Mouse (Mus musculus) stomach, postnatal 0 days (tissue): ENCODE data around the gene Tgfbrap1. TPM values are rescaled to one million over a fixed set of nuclear protein-coding genes. Genes with fewer than 3 reads are reported as not detected.

Experiments used
- ATAC-seq: fragments of 200-750 bp; cut with Nextera tagmentation; 2 replicates; pipeline ENCODE4 v1.8.0; 2017; ENCODE audit not compliant: low FRiP score, low TSS enrichment
- DNase-seq: peaks from one replicate; pipeline ENCODE4 v3.0.0-alpha.2; 2016; ENCODE audit warnings: low spot score
- H3K27ac ChIP-seq: fragments of 300-500 bp; sonication (generic); replicated peaks from 2 replicates; pipeline ENCODE4 v1.5.1; 2014; ENCODE audit warnings: mild to moderate bottlenecking, control low read depth
- H3K27me3 ChIP-seq: fragments of 300-500 bp; sonication (generic); 2 replicates; pipeline ENCODE4 v1.6.1; 2014; ENCODE audit warnings: low read length; ENCODE audit not compliant: control insufficient read depth, insufficient read depth
- H3K36me3 ChIP-seq: fragments of 300-500 bp; sonication (generic); 2 replicates; pipeline ENCODE4 v1.6.1; 2014; ENCODE audit warnings: low read length, mixed read lengths; ENCODE audit not compliant: control insufficient read depth, insufficient read depth
- H3K4me1 ChIP-seq: fragments of 300-500 bp; sonication (generic); replicated peaks from 2 replicates; pipeline ENCODE4 v1.6.1; 2014; ENCODE audit warnings: antibody characterized with exemption; ENCODE audit not compliant: control insufficient read depth, insufficient read depth
- H3K4me2 ChIP-seq: fragments of 300-500 bp; sonication (generic); replicated peaks from 2 replicates; pipeline ENCODE4 v1.6.1; 2014; ENCODE audit warnings: low read depth, mild to moderate bottlenecking, control low read depth, moderate library complexity
- H3K4me3 ChIP-seq: fragments of 300-500 bp; sonication (generic); 2 replicates; pipeline ENCODE4 v1.5.1; 2014; ENCODE audit warnings: low read depth, low read length, control low read depth
- H3K9ac ChIP-seq: fragments of 300-500 bp; sonication (generic); 2 replicates; pipeline ENCODE4 v1.6.1; 2014; ENCODE audit warnings: mild to moderate bottlenecking, low read length, control low read depth, mixed read lengths
- H3K9me3 ChIP-seq: fragments of 300-500 bp; sonication (generic); 2 replicates; pipeline ENCODE4 v1.6.1; 2016; ENCODE audit warnings: low read length; ENCODE audit not compliant: control insufficient read depth
- CTCF ChIP-seq: IDR thresholded peaks from 2 replicates; pipeline ENCODE4 v1.5.1; 2016; ENCODE audit warnings: antibody characterized with exemption, low read depth, mild to moderate bottlenecking, moderate library complexity
- EP300 ChIP-seq: optimal IDR thresholded peaks from 2 replicates; pipeline ENCODE3; 2016; ENCODE audit warnings: antibody characterized with exemption
- WGBS: fragments of 180-500 bp; shearing (Covaris S2); extraction: QIAGEN DNeasy Blood & Tissue Kit; methylation state at CpG from one replicate; pipeline ENCODE4 v1.1.7; 2014; 5-methylcytosine and 5-hydroxymethylcytosine counted together
- polyA plus RNA-seq: library from polyadenylated mRNA; unstranded; fragments of >200 nt; fragmentation: Nextera tagmentation; extraction: Ambion mirVana; gene quantifications from 2 replicates; pipeline ENCODE4 v1.2.1, GENCODE M21; 2015

Gene Tgfbrap1
- polyA plus RNA-seq, 1 experiment from 2014 or later, result 4.6 TPM

DNA sequence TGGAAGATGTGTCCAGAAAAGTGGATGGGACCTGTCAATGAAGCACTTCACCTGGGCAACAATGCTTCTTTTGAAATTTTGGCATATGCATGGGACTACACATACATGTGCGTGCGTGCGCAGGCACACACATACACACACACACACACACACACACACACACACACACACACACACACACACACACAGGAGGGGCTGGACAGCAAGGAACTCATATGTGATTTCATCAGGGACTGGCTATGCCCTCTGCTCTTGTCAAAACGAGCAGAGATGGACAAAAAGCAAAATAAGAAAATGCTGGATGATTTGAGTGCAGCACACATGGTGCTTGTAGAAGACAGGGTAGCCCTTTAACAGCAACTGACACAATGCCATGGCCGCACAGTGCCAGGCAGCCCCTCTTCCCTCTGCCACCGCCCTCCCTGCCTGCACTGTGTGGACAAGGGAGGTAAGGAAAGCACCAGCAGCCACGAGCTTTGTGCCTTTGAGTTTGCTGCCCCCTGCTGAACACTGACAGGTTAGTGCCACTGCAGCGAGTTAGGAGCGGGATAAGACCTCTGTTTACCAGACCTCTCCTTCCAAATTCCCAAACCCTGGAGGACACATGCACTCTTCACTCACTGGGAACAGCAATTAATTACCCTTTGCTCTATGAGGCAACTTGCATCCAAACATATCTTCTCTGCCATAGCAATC, 32.7 kb downstream of the Tgfbrap1 start:
- Histone ChIP-seq H3K27ac (no peak overlapping the region), H3K9me3 (no peaks in the 10 kb centered on the region), H3K9ac (no peak overlapping the region), H3K4me1 (no peaks in the 10 kb centered on the region), H3K36me3 (peaks cover under 1% of the 10 kb centered on the region), H3K4me2 (no peak overlapping the region), H3K27me3 (no peaks in the 10 kb centered on the region), H3K4me3 (no peak overlapping the region)
- WGBS, result 52% methylated on average over 9 of the region's 9 CpGs
- DNase-seq (peak; percentile 76), ATAC-seq (peak; percentile 84)
- TF ChIP-seq CTCF (peak; percentile 94), EP300 (no peak)

DNA sequence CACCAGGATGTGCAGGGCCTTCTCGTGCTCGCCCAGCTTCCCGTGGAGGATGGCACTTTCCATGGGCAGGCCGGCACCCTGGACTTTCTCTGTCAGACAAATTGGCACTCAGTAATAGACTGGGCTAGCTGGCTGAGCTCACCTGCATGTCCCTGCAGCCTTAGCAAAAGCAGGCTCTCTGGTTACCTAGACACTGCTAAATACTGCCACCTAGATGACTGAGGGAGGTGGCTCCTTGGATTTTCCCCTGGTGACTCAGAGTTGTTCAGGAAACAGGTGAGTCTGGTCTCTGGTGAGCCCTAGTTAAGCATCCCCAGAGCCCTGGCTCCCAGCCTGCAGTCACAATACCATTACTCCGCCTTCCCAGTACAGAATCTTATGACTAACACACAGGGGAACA, 46.5 kb downstream of the Tgfbrap1 start:
- DNase-seq (peak; percentile 25), ATAC-seq (peak; percentile 75)
- Histone ChIP-seq H3K27me3 (no peaks in the 10 kb centered on the region), H3K9ac (no peak overlapping the region), H3K36me3 (peaks cover 13% of the 10 kb centered on the region), H3K4me1 (no peaks in the 10 kb centered on the region), H3K4me2 (no peak overlapping the region), H3K4me3 (no peak overlapping the region), H3K9me3 (no peaks in the 10 kb centered on the region), H3K27ac (no peak overlapping the region)
- TF ChIP-seq CTCF (peak; percentile 61), EP300 (no peak)
- WGBS, result 86% methylated on average over 5 of the region's 5 CpGs

DNA sequence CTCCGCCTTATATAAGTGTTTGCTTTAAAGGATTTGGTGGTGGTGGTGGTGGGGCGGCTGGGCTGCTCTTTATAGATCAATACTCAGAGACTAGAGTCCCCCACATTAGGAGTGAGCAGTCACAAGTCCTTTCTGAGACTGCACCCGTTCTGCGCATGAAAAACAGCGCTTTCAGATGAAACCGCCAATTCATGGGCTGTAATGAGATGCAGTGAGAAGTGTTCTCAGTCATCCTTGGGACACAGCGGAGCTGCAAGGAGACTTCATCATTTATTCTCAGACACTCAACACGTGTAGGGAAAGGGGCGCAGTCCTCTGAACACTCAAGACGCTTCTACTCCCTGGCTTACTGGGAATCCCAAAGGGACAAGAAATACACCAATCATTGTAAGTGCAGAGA, 50.6 kb downstream of the Tgfbrap1 start:
- no peaks in the 10 kb centered on the region for H3K27me3 ChIP-seq
- H3K4me3 ChIP-seq, result no peak overlapping the region
- H3K9me3 ChIP-seq, result no peaks in the 10 kb centered on the region
- TF ChIP-seq EP300, result no peak
- no peak for TF ChIP-seq CTCF
- H3K9ac ChIP-seq, result no peak overlapping the region
- H3K4me1 ChIP-seq, result no peaks in the 10 kb centered on the region
- ATAC-seq (no peak), DNase-seq (no peak)
- H3K27ac ChIP-seq, result no peak overlapping the region
- peaks cover 8% of the 10 kb centered on the region for H3K36me3 ChIP-seq
- 88% methylated on average over 10 of the region's 10 CpGs for WGBS
- H3K4me2 ChIP-seq, result no peak overlapping the region

GRCm38 (mm10) chr1:43046990-43047389, 51.4 kb downstream of the Tgfbrap1 start:
- H3K9ac ChIP-seq, result no peak overlapping the region
- no peak overlapping the region for H3K27ac ChIP-seq
- no peaks in the 10 kb centered on the region for H3K4me1 ChIP-seq
- H3K36me3 ChIP-seq, result peaks cover 8% of the 10 kb centered on the region
- DNase-seq (no peak), ATAC-seq (no peak)
- H3K4me3 ChIP-seq, result no peak overlapping the region
- H3K4me2 ChIP-seq, result no peak overlapping the region
- H3K27me3 ChIP-seq, result no peaks in the 10 kb centered on the region
- TF ChIP-seq EP300 (no peak), CTCF (no peak)
- 59% methylated on average over 2 of the region's 2 CpGs for WGBS
- no peaks in the 10 kb centered on the region for H3K9me3 ChIP-seq

- H3K36me3 ChIP-seq, result no peaks in the 10 kb centered on the region
- no peak for TF ChIP-seq EP300
- TF ChIP-seq CTCF, result no peak
- 76% methylated on average over 14 of the region's 14 CpGs for WGBS
- H3K4me1 ChIP-seq, result no peaks in the 10 kb centered on the region
- DNase-seq, result no peak
- ATAC-seq, result no peak
- H3K9ac ChIP-seq, result no peak overlapping the region
- H3K9me3 ChIP-seq, result no peaks in the 10 kb centered on the region
- no peaks in the 10 kb centered on the region for H3K27me3 ChIP-seq
- no peak overlapping the region for H3K27ac ChIP-seq
- no peak overlapping the region for H3K4me2 ChIP-seq
- H3K4me3 ChIP-seq, result no peak overlapping the region
Observed at GRCm38 (mm10) chr1:43045204-43045982, 53.0 kb downstream of the Tgfbrap1 start.

- Histone ChIP-seq H3K4me2 (no peak overlapping the region), H3K9me3 (no peaks in the 10 kb centered on the region), H3K36me3 (no peaks in the 10 kb centered on the region), H3K4me1 (no peaks in the 10 kb centered on the region), H3K4me3 (no peak overlapping the region), H3K27me3 (no peaks in the 10 kb centered on the region), H3K9ac (no peak overlapping the region), H3K27ac (no peak overlapping the region)
- WGBS, result 36% methylated on average over 6 of the region's 6 CpGs
- no peak for DNase-seq
- ATAC-seq, result no peak; the same call in 1 of the 2 replicates
- peak; percentile 39 for TF ChIP-seq CTCF
- no peak for TF ChIP-seq EP300
Observed at GRCm38 (mm10) chr1:43042271-43042670, 56.2 kb downstream of the Tgfbrap1 start.
